Mouse (Mus musculus): ENCODE results near the gene Lrrc75b. TPM values are rescaled to one million over a fixed set of nuclear protein-coding genes. Genes with fewer than 3 reads are reported as not detected.

Lrrc75b gene
- polyA plus RNA-seq, 1 experiment, result 1.9 TPM

DNA sequence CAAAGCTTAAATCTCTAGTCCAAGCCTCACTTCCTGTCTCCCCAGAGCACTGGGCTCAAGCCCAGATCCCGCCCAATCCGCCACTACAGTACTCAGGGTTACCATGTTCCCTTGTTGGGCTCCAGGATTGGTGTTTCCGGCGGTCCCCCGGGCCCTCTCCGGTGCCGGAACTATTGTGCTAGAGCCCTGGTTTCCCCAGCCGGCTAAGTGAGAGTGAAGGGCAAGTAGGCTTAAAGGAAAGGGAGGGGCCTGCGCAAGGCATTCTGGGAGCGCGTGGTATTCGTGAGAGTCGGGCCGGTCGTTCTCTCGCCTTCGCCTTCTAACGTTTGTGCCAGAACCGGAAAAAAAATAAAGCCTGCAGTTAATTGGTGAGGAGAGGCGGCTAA, 42.4 kb downstream of the Lrrc75b start, which contains the start of gene Gucd1:
Gene Gucd1 (minus strand): TSS at position 215 of the 386 bp plus-strand sequence.
- H3K4me1 ChIP-seq (ENCODE audit: control insufficient read depth, insufficient read depth, insufficient read length, low read length), result peaks cover 9% of the 10 kb centered on the region
- under 1% methylated on average over 20 of the region's 20 CpGs for whole genome bisulfite sequencing
- peak within 1 kb of the TSS; percentile 90 for H3K4me3 ChIP-seq (ENCODE audit: low read depth, low read length)
- no peaks in the 10 kb centered on the region for H3K27me3 ChIP-seq (ENCODE audit: control insufficient read depth, insufficient read depth, low read length)
- TF ChIP-seq CTCF (IDR thresholded peaks at IDR 0.05; ENCODE audit: extremely low read depth, insufficient read length, insufficient replicate concordance, low read depth, low read length) (peak; percentile 8; the same call in 1 of the 2 replicates), POLR2A (IDR thresholded peaks at IDR 0.05; ENCODE audit: low read depth, low read length) (peak; percentile 70; the same call in 1 of the 2 replicates)
- H3K36me3 ChIP-seq (ENCODE audit: control insufficient read depth, insufficient read depth, low read length), result peaks cover 18% of the 10 kb centered on the region
- H3K27ac ChIP-seq (ENCODE audit: insufficient read depth, low read depth, low read length), result peak within 1 kb of the TSS; percentile 100

DNA sequence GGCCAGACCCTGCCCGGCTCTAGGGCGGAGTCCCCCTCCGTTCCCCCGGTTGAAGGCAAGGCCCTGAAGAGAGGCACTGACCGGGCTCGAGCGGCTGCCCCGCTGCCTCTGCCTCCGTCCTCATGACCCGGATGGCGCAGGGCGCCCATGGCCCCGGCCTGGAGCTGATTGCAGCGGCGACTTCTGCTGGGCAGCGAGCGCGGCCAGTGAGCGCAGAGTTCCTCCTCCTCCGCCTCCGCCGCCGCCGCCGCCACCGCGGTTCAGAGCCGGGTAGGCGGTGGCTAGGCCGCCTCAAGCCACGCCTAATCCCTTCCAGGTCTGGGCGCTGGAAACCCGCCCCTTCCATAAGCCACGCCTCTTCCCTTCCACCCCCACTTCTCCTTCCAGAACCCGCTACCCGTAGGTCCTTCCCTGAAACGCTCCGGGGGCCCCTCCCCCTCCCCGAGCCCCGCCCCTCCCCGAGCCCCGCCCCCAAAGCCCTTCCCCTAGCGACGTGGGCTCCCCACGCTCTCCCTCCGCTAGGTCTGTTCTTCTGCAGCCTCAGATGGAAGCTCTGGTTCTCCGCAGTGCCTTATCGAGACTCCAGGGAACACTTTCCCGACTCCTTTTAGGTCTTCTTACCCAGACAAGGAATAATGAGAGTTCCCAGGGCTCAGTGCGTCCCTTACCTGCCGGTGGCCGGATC, 42.9 kb downstream of the Lrrc75b start, which contains the start of gene Snrpd3:
Gene Snrpd3 (plus strand): TSS at position 479 of the 685 bp plus-strand sequence.
- Histone ChIP-seq H3K27ac (ENCODE audit: insufficient read depth, low read depth, low read length) (peak within 1 kb of the TSS; percentile 100), H3K27me3 (ENCODE audit: control insufficient read depth, insufficient read depth, low read length) (no peaks in the 10 kb centered on the region), H3K4me3 (ENCODE audit: low read depth, low read length) (peak within 1 kb of the TSS; percentile 90), H3K36me3 (ENCODE audit: control insufficient read depth, insufficient read depth, low read length) (peaks cover 17% of the 10 kb centered on the region), H3K4me1 (ENCODE audit: control insufficient read depth, insufficient read depth, insufficient read length, low read length) (peaks cover 14% of the 10 kb centered on the region)
- under 1% methylated on average over 51 of the region's 52 CpGs for WGBS
- no peak; the same call in 1 of the 2 replicates for TF ChIP-seq CTCF (IDR thresholded peaks at IDR 0.05; ENCODE audit: extremely low read depth, insufficient read length, insufficient replicate concordance, low read depth, low read length)
- peak; percentile 85 for TF ChIP-seq POLR2A (IDR thresholded peaks at IDR 0.05; ENCODE audit: low read depth, low read length)

DNA sequence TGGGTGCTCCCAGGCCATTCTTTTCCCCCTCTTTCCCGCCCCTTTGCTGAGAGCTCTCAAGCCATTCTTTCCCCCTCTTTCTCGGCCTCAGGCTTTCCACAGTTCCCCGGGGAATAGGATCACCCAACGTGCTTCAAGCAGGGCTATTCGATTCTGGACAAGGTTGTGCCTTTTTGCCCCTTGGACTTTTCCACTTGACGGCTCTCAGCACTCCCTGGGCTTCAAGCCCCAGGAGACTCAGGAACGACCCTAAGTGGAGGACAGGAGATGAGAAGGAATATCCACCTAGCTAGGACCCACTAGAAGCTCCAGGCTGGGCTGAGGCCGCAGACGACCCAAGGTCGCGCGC, 43.4 kb downstream of the Lrrc75b start:
- WGBS, result under 1% methylated on average over 12 of the region's 12 CpGs
- H3K27me3 ChIP-seq (ENCODE audit: control insufficient read depth, insufficient read depth, low read length), result no peaks in the 10 kb centered on the region
- H3K4me1 ChIP-seq (ENCODE audit: control insufficient read depth, insufficient read depth, insufficient read length, low read length), result peaks cover 19% of the 10 kb centered on the region
- H3K36me3 ChIP-seq (ENCODE audit: control insufficient read depth, insufficient read depth, low read length), result peaks cover 18% of the 10 kb centered on the region
- TF ChIP-seq CTCF (IDR thresholded peaks at IDR 0.05; ENCODE audit: extremely low read depth, insufficient read length, insufficient replicate concordance, low read depth, low read length) (no peak), POLR2A (IDR thresholded peaks at IDR 0.05; ENCODE audit: low read depth, low read length) (no peak)
- H3K4me3 ChIP-seq (ENCODE audit: low read depth, low read length), result peak overlapping the region; percentile 90
- peak overlapping the region; percentile 96 for H3K27ac ChIP-seq (ENCODE audit: insufficient read depth, low read depth, low read length)

DNA sequence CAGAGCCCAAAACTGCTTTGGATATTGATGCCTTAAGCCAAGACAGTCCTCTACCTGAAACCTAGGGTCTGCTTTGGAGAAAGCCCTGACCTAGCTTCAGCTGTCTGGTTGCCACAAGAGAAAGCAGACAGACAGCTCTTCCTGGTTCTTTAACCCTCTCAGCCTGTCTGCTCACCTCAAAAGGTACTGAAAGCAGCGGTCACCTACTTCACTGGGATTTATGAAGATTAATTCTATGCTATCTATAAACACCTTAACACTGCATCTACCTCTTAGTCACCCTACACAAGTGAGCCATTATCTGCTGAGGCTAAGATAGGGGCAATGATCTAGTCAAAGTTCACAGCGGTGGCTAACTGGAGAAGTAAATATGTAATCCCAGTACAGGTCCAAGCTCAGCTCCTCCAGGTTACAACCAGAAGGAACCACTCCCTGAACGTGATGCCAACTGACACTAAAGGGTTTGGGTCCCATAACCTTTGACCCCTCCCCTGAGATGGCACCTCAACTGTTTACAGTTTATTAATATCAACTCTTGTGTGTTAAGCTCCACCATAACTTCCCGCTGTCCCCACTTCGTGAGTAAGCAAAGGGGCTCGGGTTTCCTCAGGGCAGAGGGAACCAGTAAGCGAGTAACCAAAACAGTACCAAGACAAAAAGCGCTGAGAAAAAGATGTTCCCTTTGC, 43.9 kb downstream of the Lrrc75b start:
- WGBS, result 10% methylated on average over 8 of the region's 8 CpGs
- Histone ChIP-seq H3K4me1 (ENCODE audit: control insufficient read depth, insufficient read depth, insufficient read length, low read length) (peaks cover 24% of the 10 kb centered on the region), H3K36me3 (ENCODE audit: control insufficient read depth, insufficient read depth, low read length) (peaks cover 20% of the 10 kb centered on the region), H3K27ac (ENCODE audit: insufficient read depth, low read depth, low read length) (peak overlapping the region; percentile 96), H3K27me3 (ENCODE audit: control insufficient read depth, insufficient read depth, low read length) (no peaks in the 10 kb centered on the region), H3K4me3 (ENCODE audit: low read depth, low read length) (peak overlapping the region; percentile 90)
- TF ChIP-seq CTCF (IDR thresholded peaks at IDR 0.05; ENCODE audit: extremely low read depth, insufficient read length, insufficient replicate concordance, low read depth, low read length) (no peak), POLR2A (IDR thresholded peaks at IDR 0.05; ENCODE audit: low read depth, low read length) (no peak)

DNA sequence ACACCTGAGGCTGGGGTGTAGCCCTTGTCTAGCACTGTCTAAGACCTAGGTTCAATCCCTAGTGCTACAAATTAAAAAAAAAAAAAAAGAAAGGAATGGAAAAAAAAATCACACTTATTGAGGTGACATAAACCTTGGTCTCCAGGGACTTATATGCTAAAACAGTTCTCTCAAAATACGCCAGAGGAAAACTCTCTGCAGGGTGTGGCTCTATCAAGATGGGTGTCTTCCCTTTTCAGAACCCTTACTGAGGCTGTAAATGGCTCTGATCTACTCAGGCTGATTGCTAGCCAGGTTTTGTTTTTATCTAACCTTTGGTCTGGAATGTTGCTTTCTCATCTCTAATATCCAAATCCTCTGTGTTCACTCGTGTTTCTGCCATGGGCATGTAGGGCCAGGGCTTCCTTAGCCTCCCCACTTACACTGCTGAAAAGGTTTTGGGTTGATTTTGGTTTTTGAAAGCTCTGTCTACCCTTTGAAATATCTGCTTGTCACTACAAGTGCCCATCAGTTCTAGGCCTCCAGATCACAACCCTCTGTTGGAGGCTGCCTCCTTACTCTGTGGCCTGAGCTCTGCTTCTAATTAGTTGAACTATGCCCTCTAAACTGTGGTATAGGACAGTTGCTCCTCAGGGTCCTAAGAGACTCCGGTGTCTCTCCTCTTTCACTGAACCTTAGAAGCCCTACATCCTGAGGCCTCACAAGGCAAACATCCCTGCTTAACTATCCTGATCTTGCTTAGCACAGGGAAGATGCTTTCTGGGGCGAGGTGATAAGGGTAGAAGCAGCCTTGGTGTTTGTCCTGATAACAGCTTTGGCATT, 44.7 kb downstream of the Lrrc75b start:
- no peaks in the 10 kb centered on the region for H3K27me3 ChIP-seq (ENCODE audit: control insufficient read depth, insufficient read depth, low read length)
- H3K27ac ChIP-seq (ENCODE audit: insufficient read depth, low read depth, low read length), result peak overlapping the region; percentile 96
- H3K36me3 ChIP-seq (ENCODE audit: control insufficient read depth, insufficient read depth, low read length), result peaks cover 23% of the 10 kb centered on the region
- peaks cover 28% of the 10 kb centered on the region for H3K4me1 ChIP-seq (ENCODE audit: control insufficient read depth, insufficient read depth, insufficient read length, low read length)
- TF ChIP-seq POLR2A (IDR thresholded peaks at IDR 0.05; ENCODE audit: low read depth, low read length) (no peak), CTCF (IDR thresholded peaks at IDR 0.05; ENCODE audit: extremely low read depth, insufficient read length, insufficient replicate concordance, low read depth, low read length) (no peak)
- H3K4me3 ChIP-seq (ENCODE audit: low read depth, low read length), result peak overlapping the region; percentile 37
- WGBS, result 29% methylated on average over 4 of the region's 4 CpGs

DNA sequence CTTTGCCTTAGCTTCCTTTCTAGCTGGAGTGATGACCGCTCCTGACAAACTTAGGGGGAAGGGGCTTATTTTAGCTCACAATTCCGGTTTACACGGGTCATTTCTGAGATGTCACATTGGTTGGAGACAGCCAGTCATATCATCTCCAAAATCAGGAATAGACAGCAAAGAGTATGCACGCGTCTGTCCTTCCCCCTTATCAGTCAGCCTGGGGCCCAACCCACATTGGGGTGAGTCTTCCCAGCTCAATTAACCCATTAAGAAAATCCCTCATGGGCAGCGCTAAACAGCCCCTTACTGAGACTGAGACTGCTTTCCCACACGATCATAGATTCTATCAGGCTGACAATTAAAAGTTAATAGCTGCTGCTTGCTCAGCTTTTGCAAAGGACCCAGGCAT, 45.8 kb downstream of the Lrrc75b start:
- 32% methylated on average over 7 of the region's 7 CpGs for WGBS
- TF ChIP-seq CTCF (IDR thresholded peaks at IDR 0.05; ENCODE audit: extremely low read depth, insufficient read length, insufficient replicate concordance, low read depth, low read length) (no peak), POLR2A (IDR thresholded peaks at IDR 0.05; ENCODE audit: low read depth, low read length) (no peak)
- H3K36me3 ChIP-seq (ENCODE audit: control insufficient read depth, insufficient read depth, low read length), result peaks cover 28% of the 10 kb centered on the region
- peaks cover 28% of the 10 kb centered on the region for H3K4me1 ChIP-seq (ENCODE audit: control insufficient read depth, insufficient read depth, insufficient read length, low read length)
- H3K4me3 ChIP-seq (ENCODE audit: low read depth, low read length), result peak overlapping the region; percentile 15; the same call in 1 of the 2 replicates
- H3K27me3 ChIP-seq (ENCODE audit: control insufficient read depth, insufficient read depth, low read length), result no peaks in the 10 kb centered on the region
- H3K27ac ChIP-seq (ENCODE audit: insufficient read depth, low read depth, low read length), result peak overlapping the region; percentile 96

Data from small intestine, adult 2 months (tissue).